Mouse (Mus musculus) CH12.LX (cell line): ENCODE data around the gene Fbxl17. TPM values are rescaled to one million over a fixed set of nuclear protein-coding genes. Genes with fewer than 3 reads are reported as not detected.

Experiments
- DNase-seq: peaks from one replicate; pipeline ENCODE4 v3.0.0-alpha.2; 2013; ENCODE audit errors: extremely low read depth
- H3K27ac ChIP-seq: 2 replicates; pipeline ENCODE4 v1.5.1; 2012; ENCODE audit warnings: low read depth, mild to moderate bottlenecking, control low read depth, moderate library complexity; ENCODE audit not compliant: insufficient read depth
- H3K27me3 ChIP-seq: replicated peaks from 2 replicates; pipeline ENCODE3; 2012; ENCODE audit warnings: inconsistent platforms
- H3K36me3 ChIP-seq, 2 experiments: replicated peaks in 1 of 2; 2 replicates each; pipeline versions ENCODE3 to v1.6.1; 2012; ENCODE audit warnings: inconsistent platforms in 1 of 2, low read length in 1 of 2, mild to moderate bottlenecking in 1 of 2, mixed read lengths in 1 of 2, moderate library complexity in 1 of 2; ENCODE audit not compliant: control insufficient read depth in 1 of 2, insufficient read depth in 1 of 2
- H3K4me1 ChIP-seq, 2 experiments: 2 replicates each; pipeline ENCODE4 v1.6.1; 2012; ENCODE audit warnings: inconsistent platforms in 1 of 2, moderate library complexity in 1 of 2; ENCODE audit not compliant: insufficient read depth in 2 of 2, control insufficient read depth in 1 of 2
- H3K4me2 ChIP-seq: 2 replicates; pipeline ENCODE4 v1.6.1; 2012; ENCODE audit warnings: low read depth, mild to moderate bottlenecking, control low read depth; ENCODE audit not compliant: poor library complexity, insufficient read depth, severe bottlenecking
- H3K4me3 ChIP-seq, 3 experiments: fragments of 150-350 bp in 1 of 3; sonication (generic) in 1 of 3; replicated peaks in 1 of 3; 2 replicates each; pipeline versions ENCODE3 to v1.5.1; 2011 to 2012; ENCODE audit warnings: low read depth in 2 of 3, low read length in 2 of 3, mild to moderate bottlenecking in 2 of 3, moderate library complexity in 2 of 3, control low read depth in 1 of 3, improper control_type of control experiment in 1 of 3, inconsistent platforms in 1 of 3, mixed read lengths in 1 of 3; ENCODE audit not compliant: poor library complexity in 1 of 3
- H3K79me2 ChIP-seq: replicated peaks from 2 replicates; pipeline ENCODE4 v1.6.1; 2012; ENCODE audit warnings: mild to moderate bottlenecking, moderate library complexity; ENCODE audit not compliant: control insufficient read depth, poor library complexity, insufficient read depth, severe bottlenecking; ENCODE audit errors: extremely low read depth
- H3K9ac ChIP-seq: 2 replicates; pipeline ENCODE4 v1.6.1; 2012; ENCODE audit warnings: low read depth, mild to moderate bottlenecking, control low read depth, moderate library complexity; ENCODE audit not compliant: insufficient read depth
- H3K9me3 ChIP-seq: replicated peaks from 2 replicates; pipeline ENCODE3; 2012; ENCODE audit warnings: low read length, inconsistent platforms, mixed read lengths
- BHLHE40 ChIP-seq: IDR thresholded peaks from 2 replicates; pipeline ENCODE4 v1.6.1; 2011; ENCODE audit warnings: mild to moderate bottlenecking, low read depth, low read length, improper control_type of control experiment
- CHD2 ChIP-seq: IDR thresholded peaks from 2 replicates; pipeline ENCODE4 v1.6.1; 2011; ENCODE audit warnings: low read length, improper control_type of control experiment
- CTCF ChIP-seq, 2 experiments: IDR thresholded peaks in 1 of 2; conservative IDR thresholded peaks in 1 of 2; 2 replicates each; pipeline ENCODE4 v1.5.1; 2011 to 2012; ENCODE audit warnings: low read depth in 2 of 2, low read length in 2 of 2, improper control_type of control experiment in 1 of 2, inconsistent platforms in 1 of 2, mild to moderate bottlenecking in 1 of 2, moderate library complexity in 1 of 2
- E2F4 ChIP-seq: IDR thresholded peaks from 2 replicates; pipeline ENCODE4 v1.6.1; 2011; ENCODE audit warnings: low read depth, low read length, improper control_type of control experiment; ENCODE audit not compliant: insufficient replicate concordance
- ELF1 ChIP-seq: IDR thresholded peaks from 2 replicates; pipeline ENCODE4 v1.6.1; 2014; ENCODE audit warnings: low read depth, mild to moderate bottlenecking, inconsistent platforms, low read length, improper control_type of control experiment
- ETS1 ChIP-seq: conservative IDR thresholded peaks from 2 replicates; pipeline ENCODE4 v1.6.1; 2012; ENCODE audit warnings: low read depth, mild to moderate bottlenecking, inconsistent platforms, low read length, improper control_type of control experiment, moderate library complexity
- GABPA ChIP-seq: IDR thresholded peaks from 2 replicates; pipeline ENCODE4 v1.6.1; 2012; ENCODE audit warnings: low read depth, low read length, improper control_type of control experiment, inconsistent platforms; ENCODE audit not compliant: insufficient replicate concordance
- JUN ChIP-seq: IDR thresholded peaks from 2 replicates; pipeline ENCODE4 v1.6.1; 2011; ENCODE audit warnings: low read depth, mild to moderate bottlenecking, low read length, improper control_type of control experiment, moderate library complexity; ENCODE audit not compliant: insufficient read depth
- JUND ChIP-seq: conservative IDR thresholded peaks from 2 replicates; pipeline ENCODE4 v1.6.1; 2011; ENCODE audit warnings: low read depth, low read length, improper control_type of control experiment
- MAFK ChIP-seq: IDR thresholded peaks from 2 replicates; pipeline ENCODE4 v1.6.1; 2011; ENCODE audit warnings: low read length, improper control_type of control experiment; ENCODE audit not compliant: insufficient replicate concordance
- MAX ChIP-seq: IDR thresholded peaks from 2 replicates; pipeline ENCODE4 v1.6.1; 2011; ENCODE audit warnings: low read length, improper control_type of control experiment
- MAZ ChIP-seq: IDR thresholded peaks from 2 replicates; pipeline ENCODE4 v1.6.1; 2012; ENCODE audit warnings: low read depth, mild to moderate bottlenecking, inconsistent platforms, low read length, improper control_type of control experiment, moderate library complexity
- MEF2A ChIP-seq: IDR thresholded peaks from 2 replicates; pipeline ENCODE4 v1.6.1; 2014; ENCODE audit warnings: low read depth, mild to moderate bottlenecking, inconsistent platforms, low read length, improper control_type of control experiment, borderline replicate concordance
- MXI1 ChIP-seq: IDR thresholded peaks from 2 replicates; pipeline ENCODE4 v1.6.1; 2011; ENCODE audit warnings: mild to moderate bottlenecking, low read depth, low read length, improper control_type of control experiment
- NRF1 ChIP-seq: IDR thresholded peaks from 2 replicates; pipeline ENCODE4 v1.6.1; 2014; ENCODE audit warnings: low read depth, mild to moderate bottlenecking, inconsistent platforms, low read length, improper control_type of control experiment, moderate library complexity
- POLR2A ChIP-seq: IDR thresholded peaks from 2 replicates; pipeline ENCODE4 v1.6.1; 2011; ENCODE audit warnings: low read depth, mild to moderate bottlenecking, improper control_type of control experiment, low read length
- POLR2AphosphoS2 ChIP-seq: IDR thresholded peaks from 2 replicates; pipeline ENCODE4 v1.6.1; 2011; ENCODE audit warnings: low read depth, low read length, improper control_type of control experiment
- RCOR1 ChIP-seq: conservative IDR thresholded peaks from 2 replicates; pipeline ENCODE4 v1.6.1; 2012; ENCODE audit warnings: low read depth, mild to moderate bottlenecking, inconsistent platforms, low read length, improper control_type of control experiment
- TBP ChIP-seq: conservative IDR thresholded peaks from 2 replicates; pipeline ENCODE4 v1.6.1; 2011; ENCODE audit warnings: low read depth, low read length, improper control_type of control experiment
- TCF12 ChIP-seq: IDR thresholded peaks from 2 replicates; pipeline ENCODE4 v1.6.1; 2014; ENCODE audit warnings: low read depth, mild to moderate bottlenecking, inconsistent platforms, low read length, improper control_type of control experiment
- USF2 ChIP-seq: conservative IDR thresholded peaks from 2 replicates; pipeline ENCODE4 v1.6.1; 2011; ENCODE audit warnings: low read depth, low read length, improper control_type of control experiment
- ZC3H11A ChIP-seq: IDR thresholded peaks from 2 replicates; pipeline ENCODE4 v1.6.1; 2012; ENCODE audit warnings: low read depth, mild to moderate bottlenecking, inconsistent platforms, low read length, improper control_type of control experiment
- dilution Hi-C: fragments of 300-500 bp; cut with MboI; formaldehyde crosslinking; loops from 2 replicates; pipeline ENCODE4 v1.14.3; 2020; ENCODE audit warnings: low sequenced_read_pairs; ENCODE audit not compliant: extremely low pct_unique_long_range_greater_than_20kb, extremely low pct_ligation_motif_present
- in situ Hi-C: fragments of 300-500 bp; cut with MboI; formaldehyde crosslinking; loops from 3 replicates; pipeline ENCODE4 v1.14.3; 2019; ENCODE audit warnings: low sequenced_read_pairs, low pct_ligation_motif_present, low pct_unique_long_range_greater_than_20kb, mixed read lengths
- polyA plus RNA-seq: library from polyadenylated mRNA; unstranded; fragments of >175 nt; gene quantifications from 2 replicates; pipeline ENCODE4 v1.2.1, GENCODE M21; 2012; ENCODE audit warnings: low read depth; ENCODE audit not compliant: insufficient read length
- total RNA-seq, 2 experiments: library from RNA; depleted of rRNA; stranded (reverse); fragments of 300-350 nt in 1 of 2; fragments of >200 nt in 1 of 2; gene quantifications; 2 replicates each; pipeline ENCODE4 v1.2.3; 2012 to 2014

Gene Fbxl17
- total and polyA plus RNA-seq, 3 experiments, result 4.0 to 6.9 (median 4.3) TPM

DNA sequence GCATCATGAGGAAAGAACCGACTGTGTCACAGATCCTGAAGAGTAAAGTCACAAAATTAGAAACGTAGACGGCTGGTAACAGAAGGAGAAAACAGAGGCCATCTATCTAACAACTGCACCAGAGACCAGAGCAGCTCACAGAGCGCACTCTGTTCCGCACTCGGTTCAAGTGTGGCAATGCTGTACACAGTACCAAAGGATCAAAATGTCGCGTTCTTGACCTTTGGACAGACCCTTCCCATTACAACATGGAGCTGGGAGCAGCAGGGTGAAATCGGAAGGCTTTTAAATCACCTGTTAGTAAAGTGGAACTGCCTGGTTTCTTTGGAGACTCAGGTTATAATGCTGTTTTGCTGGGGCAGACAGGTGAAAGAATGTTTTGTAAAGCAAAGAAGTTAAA, 138.1 kb downstream of the Fbxl17 start:
- Histone ChIP-seq H3K4me2 (no peak overlapping the region), H3K27ac (no peak overlapping the region), H3K4me1 (peaks cover 2 to 7% of the 10 kb centered on the region in 2 experiments; a peak in 1 of 4 replicates), H3K9ac (no peak overlapping the region), H3K9me3 (peaks cover 2% of the 10 kb centered on the region), H3K27me3 (no peaks in the 10 kb centered on the region), H3K36me3 (peaks cover 0 to 28% of the 10 kb centered on the region in 2 experiments), H3K4me3 (no peak overlapping the region), H3K79me2 (no peaks in the 10 kb centered on the region)
- no peak for TF ChIP-seq MAFK
- no peak for TF ChIP-seq ZC3H11A
- no peak for TF ChIP-seq NRF1
- no peak for TF ChIP-seq JUN
- TF ChIP-seq CTCF (conservative IDR thresholded peaks at IDR 0.05 in 1 of 2, IDR thresholded peaks at IDR 0.05 in 1 of 2; ENCODE audit: low read depth in 2 of 2, low read length in 2 of 2), result no peak
- no peak for TF ChIP-seq MXI1
- TF ChIP-seq CHD2, result no peak
- TF ChIP-seq E2F4, result no peak
- no peak for TF ChIP-seq BHLHE40
- TF ChIP-seq MEF2A, result no peak
- dilution Hi-C loops, result no loop called here
- DNase-seq, result no peak
- in situ Hi-C loops, result no loop called here

DNA sequence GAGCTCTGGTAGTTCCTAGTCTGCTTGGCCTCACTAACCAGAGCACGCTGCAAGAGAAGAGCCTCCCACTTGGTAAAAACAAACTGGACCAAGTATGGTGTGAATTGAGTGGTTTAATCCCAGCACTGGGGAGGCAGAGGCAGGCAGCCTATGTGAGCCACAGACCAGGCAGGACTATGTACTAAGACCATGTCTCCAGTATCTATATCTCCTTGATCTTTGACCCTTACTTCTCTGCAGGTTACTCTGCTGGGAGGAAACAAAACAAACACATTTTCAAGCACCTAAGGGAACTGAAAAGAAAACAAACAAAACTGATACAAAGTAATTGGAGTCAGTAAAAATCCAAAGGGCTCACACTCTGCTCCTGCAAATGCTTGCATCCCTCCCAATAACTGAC, 141.0 kb downstream of the Fbxl17 start:
- dilution Hi-C loops, result no loop called here
- no peak for DNase-seq
- Histone ChIP-seq H3K79me2 (no peaks in the 10 kb centered on the region), H3K4me1 (peaks cover 2 to 7% of the 10 kb centered on the region in 2 experiments; a peak in 1 of 4 replicates), H3K36me3 (peaks cover 0 to 33% of the 10 kb centered on the region in 2 experiments), H3K27me3 (no peaks in the 10 kb centered on the region), H3K9ac (no peak overlapping the region), H3K4me2 (no peak overlapping the region), H3K4me3 (no peak overlapping the region), H3K27ac (no peak overlapping the region), H3K9me3 (peaks cover 2% of the 10 kb centered on the region)
- TF ChIP-seq POLR2AphosphoS2, result no peak
- TF ChIP-seq CHD2, result no peak
- TF ChIP-seq RCOR1, result no peak
- no peak for TF ChIP-seq MAZ
- no peak for TF ChIP-seq ETS1
- in situ Hi-C loops, result no loop called here

DNA sequence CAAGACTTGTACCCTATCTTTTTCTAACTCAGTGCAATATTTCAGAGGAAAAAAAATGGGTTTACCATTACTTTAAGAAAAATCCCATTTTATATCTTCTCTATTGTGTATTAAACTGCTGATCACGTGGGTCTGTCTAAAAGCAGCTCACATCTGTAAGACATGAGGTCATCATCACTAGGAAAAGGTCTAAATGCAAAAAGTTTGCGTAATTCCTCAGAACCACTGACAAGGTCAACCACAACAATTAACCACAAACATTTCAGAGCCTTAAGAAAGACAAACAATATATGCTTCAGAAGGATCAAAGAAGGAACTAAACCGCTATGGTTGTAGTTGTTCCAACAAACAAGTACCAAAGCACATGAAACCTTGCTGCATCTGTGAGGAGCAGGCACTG, 143.6 kb downstream of the Fbxl17 start:
- TF ChIP-seq TCF12, result no peak
- no peak for TF ChIP-seq TBP
- no peak for TF ChIP-seq USF2
- TF ChIP-seq GABPA, result no peak
- no peak for TF ChIP-seq MAX
- TF ChIP-seq POLR2A, result no peak
- no peak for TF ChIP-seq MXI1
- TF ChIP-seq ELF1, result no peak
- no peak for TF ChIP-seq JUND
- TF ChIP-seq MAFK, result no peak
- dilution Hi-C loops, result no loop called here
- H3K9me3 ChIP-seq, result no peaks in the 10 kb centered on the region
- 0 out of 4 replicates have a peak, but pooled peaks cover 0 to 2% of the 10 kb centered on the region in 2 experiments for H3K4me1 ChIP-seq
- H3K27me3 ChIP-seq, result no peaks in the 10 kb centered on the region
- H3K9ac ChIP-seq, result no peak overlapping the region
- no peaks in the 10 kb centered on the region for H3K79me2 ChIP-seq
- in situ Hi-C loops, result no loop called here
- peaks cover 0 to 22% of the 10 kb centered on the region in 2 experiments for H3K36me3 ChIP-seq
- H3K4me2 ChIP-seq, result no peak overlapping the region
- H3K27ac ChIP-seq, result no peak overlapping the region
- no peak overlapping the region for H3K4me3 ChIP-seq
- DNase-seq, result no peak
